Mouse (Mus musculus): Measurements from ENCODE around the gene Fam83e.

Gene Fam83e

DNA sequence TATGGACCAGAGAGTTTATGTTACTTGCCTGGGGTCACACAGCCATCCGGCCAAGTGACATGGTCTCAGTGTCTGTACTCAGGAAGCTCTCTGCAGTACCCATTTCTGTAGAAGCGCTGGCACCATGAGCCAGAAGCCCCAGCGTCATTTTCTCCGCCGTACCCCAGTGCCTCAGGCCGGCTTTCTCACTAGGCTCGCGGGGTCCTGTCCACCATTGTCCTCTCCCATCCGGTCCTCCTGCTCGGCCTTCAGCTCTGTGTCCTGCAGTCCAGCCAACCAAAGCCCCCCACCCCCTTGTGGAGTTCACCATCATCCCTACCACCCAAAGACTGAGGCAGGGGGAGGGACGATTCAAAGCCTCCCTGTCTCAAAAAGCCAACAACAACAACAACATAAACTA, 19.4 kb upstream of the Fam83e start:
- no peak for DNase-seq (ENCODE audit: low read depth, low spot score)

DNA sequence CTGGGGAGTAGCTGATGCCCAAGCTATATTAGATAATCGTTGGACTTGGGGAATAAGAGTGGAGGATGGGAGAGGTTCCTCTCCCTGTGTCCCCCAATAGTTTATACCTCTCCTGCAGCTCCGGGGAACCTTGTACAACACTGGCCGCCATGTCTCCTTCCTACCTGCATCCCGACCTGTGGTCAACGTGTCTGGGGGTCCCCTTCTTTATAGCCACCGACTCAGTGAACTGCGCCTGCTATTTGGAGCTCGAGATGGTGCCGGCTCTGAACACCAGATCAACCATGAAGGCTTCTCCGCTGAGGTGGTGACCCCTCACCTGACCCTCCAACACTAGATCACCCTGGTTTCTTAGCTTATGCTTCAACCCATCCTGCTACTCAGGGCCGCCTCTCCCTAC, 18.7 kb upstream of the Fam83e start:
- DNase-seq (ENCODE audit: low read depth, low spot score) = no peak

- no peak for DNase-seq (ENCODE audit: low read depth, low spot score)
These were observed 18.0 kb upstream of the Fam83e start for GRCm38 (mm10) chr7:45702809-45703520.

DNA sequence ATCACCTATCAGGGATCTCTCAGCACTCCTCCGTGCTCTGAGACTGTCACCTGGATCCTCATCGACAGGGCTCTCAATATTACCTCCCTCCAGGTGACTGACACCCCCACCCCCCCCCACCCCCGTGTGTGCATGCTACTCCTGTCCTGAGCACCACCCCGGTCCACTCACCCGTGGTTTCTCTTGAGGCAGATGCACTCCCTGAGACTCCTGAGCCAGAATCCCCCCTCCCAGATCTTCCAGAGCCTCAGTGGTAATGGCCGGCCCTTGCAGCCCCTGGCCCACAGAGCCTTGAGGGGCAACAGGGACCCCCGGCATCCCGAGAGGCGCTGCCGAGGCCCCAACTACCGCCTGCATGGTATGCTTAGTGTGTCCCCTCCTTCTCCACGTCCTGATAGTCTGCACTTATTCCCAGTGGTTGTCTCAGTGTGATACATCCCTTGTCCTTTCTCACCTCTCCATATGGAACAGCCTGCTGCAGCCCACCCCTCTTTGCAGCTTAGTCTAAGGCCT, 17.4 kb upstream of the Fam83e start:
- no peak for DNase-seq (ENCODE audit: low read depth, low spot score)

DNA sequence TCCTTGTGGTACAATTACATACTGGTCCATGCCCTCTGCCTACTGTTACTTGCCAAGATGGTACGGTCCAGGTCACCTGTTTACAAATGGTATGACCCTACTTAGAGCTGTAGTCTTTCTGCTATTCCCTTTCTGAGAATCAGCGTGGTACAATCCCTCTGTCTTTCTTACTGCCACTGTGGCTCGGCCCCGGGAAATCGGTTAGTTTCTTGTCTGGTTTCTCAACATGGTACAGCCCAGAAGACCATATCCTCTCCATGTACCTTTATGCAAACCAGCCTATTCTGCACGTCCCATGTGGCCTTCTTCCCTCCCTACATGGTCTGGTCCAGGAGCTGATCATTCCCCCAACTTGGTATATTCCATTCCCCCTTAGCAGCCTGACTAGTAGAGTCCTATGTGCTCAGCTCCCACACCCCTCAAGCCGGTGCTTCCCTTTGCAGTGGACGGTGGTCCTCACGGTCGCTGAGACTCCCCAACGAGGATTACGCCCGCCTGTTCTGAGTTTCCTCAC, 16.9 kb upstream of the Fam83e start:
- peak; percentile 97 for DNase-seq (ENCODE audit: low read depth, low spot score)

DNA sequence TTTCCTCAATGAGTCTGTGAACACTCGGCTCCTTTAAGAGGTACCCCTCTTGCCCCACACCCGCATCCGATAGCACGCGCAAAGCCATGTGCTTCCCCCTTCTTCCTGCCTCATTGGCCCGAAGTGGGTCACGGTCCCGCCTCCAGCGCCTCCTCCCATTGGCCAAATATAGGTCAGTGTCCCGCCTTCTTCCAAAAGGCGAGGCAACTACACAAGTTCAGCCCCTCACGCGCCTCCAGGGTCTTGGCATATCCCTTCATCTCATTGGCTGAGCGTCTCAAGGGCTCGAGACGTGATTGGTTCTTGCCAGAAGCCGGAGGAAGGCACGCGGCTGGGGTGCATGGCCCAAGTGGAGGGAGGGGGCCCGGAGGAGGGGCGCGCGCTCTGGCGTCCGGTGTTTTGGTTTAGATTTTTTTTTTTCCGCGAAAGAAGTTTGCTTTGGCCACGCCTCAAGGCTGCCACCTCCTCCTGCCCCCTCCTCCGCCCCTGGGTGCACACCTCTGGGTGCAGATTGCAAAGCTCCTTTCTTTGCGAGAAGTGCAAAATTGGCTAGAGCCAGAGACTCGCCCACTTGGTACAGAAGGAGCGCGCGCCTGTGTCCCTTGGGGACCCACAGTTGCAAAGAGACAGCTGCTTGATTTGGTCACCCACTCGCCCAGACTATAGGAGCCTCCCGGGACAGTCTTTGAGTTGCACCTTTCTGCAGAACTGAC, 16.1 kb upstream of the Fam83e start, which contains the start of gene Dbp:
Dbp (plus strand) TSS at position 359 of the 713 bp plus-strand sequence.
- peak; percentile 100 for DNase-seq (ENCODE audit: low read depth, low spot score)

- no peak for DNase-seq (ENCODE audit: low read depth, low spot score)
These were observed 15.6 kb upstream of the Fam83e start for GRCm38 (mm10) chr7:45705443-45705864.

GRCm38 (mm10) chr7:45705873-45706281, 15.1 kb upstream of the Fam83e start:
- DNase-seq (ENCODE audit: low read depth, low spot score) = peak; percentile 91

DNA sequence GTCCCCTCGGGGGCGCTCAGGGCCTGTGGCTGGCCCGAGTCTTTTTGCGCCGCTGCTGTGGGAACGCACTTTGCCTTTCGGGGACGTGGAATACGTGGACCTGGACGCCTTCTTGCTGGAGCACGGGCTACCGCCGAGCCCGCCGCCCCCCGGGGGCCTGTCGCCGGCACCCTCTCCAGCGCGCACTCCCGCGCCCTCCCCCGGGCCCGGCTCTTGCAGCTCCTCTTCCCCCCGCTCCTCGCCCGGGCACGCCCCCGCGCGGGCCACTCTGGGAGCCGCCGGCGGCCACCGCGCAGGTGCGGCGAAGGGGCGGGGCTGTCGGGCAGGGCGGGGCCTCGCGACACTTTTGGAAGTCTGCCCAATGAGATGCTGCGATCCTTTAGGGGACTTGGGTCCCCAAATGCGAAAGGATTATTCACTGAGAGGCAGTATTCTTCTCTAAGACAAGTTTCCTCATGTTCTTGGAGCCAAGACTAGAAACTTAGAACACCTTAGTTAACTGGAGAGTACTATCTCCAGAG, 14.2 kb upstream of the Fam83e start:
- peak; percentile 92 for DNase-seq (ENCODE audit: low read depth, low spot score)

DNA sequence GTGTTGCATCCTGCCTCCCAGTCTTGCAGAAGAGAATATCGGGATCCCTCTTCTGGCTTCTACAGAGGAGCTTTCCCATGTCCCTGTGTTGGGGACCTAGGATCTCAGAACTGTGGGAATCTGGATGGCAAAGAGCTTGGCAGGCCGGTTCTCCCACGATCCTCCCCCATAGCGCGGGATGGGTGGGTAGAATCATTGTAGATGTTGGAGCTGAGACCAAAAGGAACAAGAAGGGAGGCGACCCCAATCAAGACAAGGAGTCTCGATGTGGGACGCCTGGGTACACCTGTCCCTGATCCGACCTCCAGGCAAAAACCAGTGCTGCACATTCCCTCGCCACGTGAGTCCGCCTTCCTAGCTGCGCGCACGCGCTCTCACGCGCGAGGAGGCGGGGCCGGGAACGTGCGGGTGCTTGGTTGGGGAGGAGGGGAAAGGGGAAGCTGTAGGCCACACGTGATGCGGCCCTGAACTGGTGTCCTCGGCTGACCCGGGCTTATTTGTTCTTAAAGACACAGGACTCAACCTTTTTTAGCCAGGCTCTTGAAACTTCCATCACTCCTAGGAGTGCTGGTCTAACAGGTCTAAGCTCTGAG, 13.5 kb upstream of the Fam83e start:
- DNase-seq (ENCODE audit: low read depth, low spot score) = peak; percentile 98

GRCm38 (mm10) chr7:45708221-45708761, 12.7 kb upstream of the Fam83e start:
- DNase-seq (ENCODE audit: low read depth, low spot score) = no peak

- DNase-seq (ENCODE audit: low read depth, low spot score) = peak; percentile 77
These were observed 12.0 kb upstream of the Fam83e start for GRCm38 (mm10) chr7:45709036-45709435.

DNA sequence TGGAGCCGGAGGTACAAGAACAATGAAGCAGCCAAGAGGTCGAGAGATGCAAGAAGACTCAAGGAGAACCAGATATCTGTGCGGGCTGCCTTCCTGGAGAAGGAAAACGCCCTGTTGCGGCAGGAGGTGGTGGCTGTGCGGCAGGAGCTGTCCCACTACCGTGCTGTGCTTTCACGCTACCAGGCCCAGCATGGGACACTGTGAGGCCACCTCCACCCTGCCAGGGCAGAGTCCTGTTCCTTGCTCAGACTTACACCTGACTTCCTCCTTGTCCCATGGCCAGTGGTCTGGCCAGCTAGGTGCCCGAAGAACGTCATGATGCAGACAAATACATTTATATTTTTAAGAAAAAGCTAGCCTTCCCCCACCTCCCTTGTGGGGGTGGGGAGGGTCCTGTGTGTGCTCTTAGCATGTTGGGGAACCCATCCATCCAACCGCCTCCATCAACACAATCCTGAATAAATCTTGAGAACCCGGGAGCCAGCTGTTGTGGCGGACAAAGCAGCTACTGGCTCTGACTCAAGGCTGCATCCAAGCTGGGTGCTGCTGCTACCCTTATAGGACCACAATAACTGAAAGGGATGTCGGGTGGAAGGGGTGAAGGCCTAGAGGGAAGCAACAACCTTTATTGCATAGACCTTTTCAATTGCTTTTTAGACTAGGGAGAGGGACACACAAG, 11.2 kb upstream of the Fam83e start:
- no peak for DNase-seq (ENCODE audit: low read depth, low spot score)

DNA sequence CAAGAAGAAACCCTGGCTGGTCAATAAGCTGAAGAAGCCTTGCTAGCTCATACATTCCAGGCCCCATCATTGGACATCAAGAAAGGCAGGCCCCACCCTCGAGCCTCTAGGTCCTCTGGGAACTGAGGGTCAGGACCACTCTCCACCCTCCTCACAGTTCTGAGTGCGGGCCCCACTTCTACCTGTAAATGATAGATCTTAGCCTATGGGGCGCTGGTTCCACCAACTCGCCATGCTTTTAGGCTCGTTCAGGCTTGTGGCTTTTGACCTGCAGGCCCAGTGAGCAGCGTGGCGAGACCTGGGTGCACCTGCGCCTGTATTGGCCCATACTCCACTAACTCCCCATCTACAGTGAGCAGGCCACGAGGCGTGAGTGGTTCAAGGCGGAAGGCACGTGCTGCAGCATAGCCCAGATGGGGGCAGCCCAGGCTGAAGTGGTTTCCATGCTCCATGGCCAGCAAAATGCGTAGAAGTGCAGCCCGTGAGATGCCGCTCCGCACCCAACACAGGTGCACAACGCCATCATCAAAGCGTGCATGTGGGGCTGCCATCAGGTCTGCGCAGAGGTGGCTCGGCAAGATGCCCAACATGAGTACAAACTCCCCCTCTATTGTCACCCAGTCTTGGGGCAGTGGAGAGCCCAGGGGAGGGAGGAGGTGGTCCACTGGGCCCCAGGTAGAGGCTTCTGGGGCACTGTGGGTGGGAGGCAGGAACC, 10.4 kb upstream of the Fam83e start:
- DNase-seq (ENCODE audit: low read depth, low spot score) = no peak

DNA sequence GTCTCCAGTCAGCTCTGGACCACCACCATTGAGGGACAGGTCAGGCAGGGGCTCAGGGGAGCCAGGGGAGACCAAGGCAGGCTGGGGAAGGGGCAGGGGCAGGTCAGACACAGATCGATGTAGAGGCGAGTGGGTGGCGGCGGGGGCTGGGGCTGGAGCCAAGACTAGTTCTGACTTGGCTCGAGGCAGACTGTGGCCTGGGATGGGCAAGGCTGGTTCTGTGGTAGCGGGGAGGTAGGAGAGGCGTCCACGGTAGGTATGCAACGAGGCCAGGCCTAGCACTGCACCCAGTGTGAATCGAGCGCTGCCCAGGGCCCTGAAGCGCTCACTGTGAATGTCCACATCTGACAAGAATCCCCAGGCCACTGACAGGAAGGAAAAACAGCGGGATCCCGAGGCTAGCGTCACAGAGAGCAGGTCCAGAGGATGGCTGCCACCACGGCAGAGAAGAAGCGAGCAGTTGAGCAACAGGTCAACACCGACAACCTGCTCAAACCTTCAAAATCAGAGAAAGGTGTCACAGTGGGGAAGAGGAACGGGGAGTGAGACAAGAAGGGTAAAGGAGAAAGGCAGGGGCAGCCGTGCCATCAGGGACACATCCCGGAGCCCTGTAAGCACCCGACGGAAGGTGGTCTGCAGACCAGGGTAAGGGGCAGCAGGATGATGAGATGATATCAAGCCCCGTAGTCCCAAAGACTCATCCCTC, 9.5 kb upstream of the Fam83e start:
- DNase-seq (ENCODE audit: low read depth, low spot score) = no peak

DNA sequence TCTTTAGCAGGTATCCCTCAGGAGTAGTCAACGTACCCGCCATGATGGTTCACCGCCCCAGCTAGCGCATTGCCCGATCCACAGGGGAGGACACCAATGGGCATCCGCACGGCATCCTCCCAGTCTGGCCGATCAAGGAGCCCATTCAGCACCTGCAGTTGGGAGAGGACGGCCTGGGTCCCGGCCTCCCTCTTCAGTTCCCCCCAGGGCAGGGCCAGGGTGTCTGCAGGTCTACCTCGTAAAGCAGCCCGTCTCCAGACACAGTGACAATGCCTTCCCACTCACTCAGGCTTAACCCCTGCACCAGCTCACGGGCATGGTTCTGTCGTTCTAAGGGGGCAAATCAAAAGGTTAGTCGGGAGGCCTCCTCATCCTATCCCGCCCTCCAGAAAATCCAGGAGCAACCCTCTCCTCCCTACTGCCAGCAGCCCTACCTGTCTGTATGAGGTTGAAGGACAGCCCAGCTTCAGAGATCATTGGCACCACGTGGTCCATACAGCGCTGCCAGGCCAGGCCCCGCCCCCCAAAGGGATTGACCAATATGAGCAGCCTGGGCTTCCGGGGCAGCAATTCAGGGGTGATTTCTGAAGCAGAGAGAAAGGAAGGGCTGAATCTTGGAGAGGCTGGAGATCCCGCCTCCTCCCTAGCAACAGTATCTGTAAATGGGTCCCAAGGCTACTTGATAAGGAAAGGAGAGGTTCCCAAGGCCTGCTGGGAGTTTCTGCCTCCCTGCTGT, 8.8 kb upstream of the Fam83e start:
- no peak for DNase-seq (ENCODE audit: low read depth, low spot score)

GRCm38 (mm10) chr7:45713396-45713795, 7.6 kb upstream of the Fam83e start:
- DNase-seq (ENCODE audit: low read depth, low spot score) = no peak

DNA sequence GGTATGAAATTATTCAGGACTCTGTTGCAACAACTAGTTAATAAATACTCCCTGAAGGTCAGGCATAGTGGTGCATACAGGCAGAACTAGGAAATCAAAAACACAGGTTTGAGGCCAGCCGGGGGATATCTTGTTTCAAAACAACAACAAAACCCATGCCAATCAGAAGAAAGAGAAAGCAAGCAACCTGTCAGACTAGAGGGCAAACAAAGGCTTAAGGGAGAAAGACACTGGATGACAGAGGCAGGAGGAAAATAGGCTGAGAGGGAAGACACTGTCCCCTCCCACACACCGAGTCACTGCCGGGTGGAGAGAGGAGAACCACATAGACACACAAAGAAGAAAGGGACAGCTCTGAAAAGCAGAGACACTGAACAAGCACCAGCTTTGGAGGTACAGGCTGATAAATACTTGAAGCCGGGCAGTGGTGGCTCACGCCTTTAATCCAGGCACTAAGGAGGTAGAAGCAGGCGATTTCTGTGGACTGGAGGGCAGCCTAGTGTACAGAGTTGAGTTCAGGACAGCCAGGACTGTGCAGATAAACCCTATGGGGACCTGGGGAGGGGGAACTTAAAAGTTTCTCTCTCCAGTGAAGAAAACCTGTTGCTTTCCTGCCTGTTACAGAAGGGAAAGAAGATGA, 7.0 kb upstream of the Fam83e start:
- DNase-seq (ENCODE audit: low read depth, low spot score) = no peak

DNA sequence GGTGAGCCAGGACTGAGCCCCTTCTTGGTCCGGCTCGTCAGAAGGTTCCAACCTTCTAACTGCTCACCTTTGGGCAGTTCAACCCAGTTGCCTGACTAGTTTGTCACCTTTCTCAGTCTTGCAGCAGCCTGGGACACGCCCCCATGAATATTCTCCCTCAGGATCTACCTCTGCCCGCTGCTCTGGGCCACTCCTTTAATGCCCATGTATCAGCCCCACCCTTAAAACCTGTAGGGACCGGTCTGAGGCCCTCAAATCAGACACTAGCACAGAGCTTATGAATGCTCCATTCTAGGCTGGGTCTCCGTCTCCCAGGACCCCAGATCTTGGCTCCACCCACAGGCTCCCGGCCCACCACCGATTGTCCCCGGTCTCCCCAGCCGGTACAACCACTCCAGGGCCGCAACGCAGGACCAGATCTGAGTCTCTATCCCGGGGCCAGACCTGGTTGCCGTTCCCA, 6.4 kb upstream of the Fam83e start:
- no peak for DNase-seq (ENCODE audit: low read depth, low spot score)

Data from brain, adult 2 months (tissue).